Mouse (Mus musculus): Measurements from ENCODE around the gene Vmn2r19.

- TF ChIP-seq EP300 (IDR thresholded peaks at IDR 0.05; ENCODE audit: insufficient read depth, low read depth, low read length) = no peak
- no peak for TF ChIP-seq POLR2A (IDR thresholded peaks at IDR 0.05; ENCODE audit: insufficient read depth, low read length)
- TF ChIP-seq CTCF (IDR thresholded peaks at IDR 0.05; ENCODE audit: low read depth, low read length) = no peak
Observed at GRCm38 (mm10) chr6:123296687-123297086, 11.4 kb upstream of the Vmn2r19 start.
